Mouse (Mus musculus): Measurements from ENCODE around the gene Camsap3. TPM values are rescaled to one million over a fixed set of nuclear protein-coding genes. Genes with fewer than 3 reads are reported as not detected.
"Not testable (repeated sequence)": the region's sequence is repeated elsewhere in the genome, so short reads cannot be mapped to it uniquely, and the experiment has no call there.

The Camsap3 gene
- total RNA-seq (2022) = 1 to 10 TPM in 2 of 4 experiments, under 1 TPM in 2; 0.86 to 2.1 (median 1.0) TPM

DNA sequence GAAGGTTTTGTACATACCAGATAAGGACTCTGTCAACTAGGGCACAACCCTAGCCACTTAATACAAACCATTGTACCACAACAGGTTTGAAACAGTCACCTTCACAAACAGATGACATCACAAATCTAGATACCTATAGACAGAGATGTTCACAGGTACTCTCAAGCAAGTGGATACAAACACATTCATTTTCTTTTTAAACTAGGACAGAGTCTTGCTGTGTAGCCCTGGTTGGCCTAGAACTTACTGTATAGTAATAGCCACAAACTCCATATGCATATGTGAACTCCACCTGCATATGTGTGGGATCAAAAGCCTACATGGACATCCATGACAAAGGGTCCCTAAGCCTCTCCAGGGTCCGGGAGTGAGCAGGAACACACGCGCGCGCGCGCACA lies at the start of gene Camsap3:
Gene Camsap3 (plus strand): TSS at position 301 of the 398 bp plus-strand sequence.
- no peak for DNase-seq (ENCODE audit: low spot score)

DNA sequence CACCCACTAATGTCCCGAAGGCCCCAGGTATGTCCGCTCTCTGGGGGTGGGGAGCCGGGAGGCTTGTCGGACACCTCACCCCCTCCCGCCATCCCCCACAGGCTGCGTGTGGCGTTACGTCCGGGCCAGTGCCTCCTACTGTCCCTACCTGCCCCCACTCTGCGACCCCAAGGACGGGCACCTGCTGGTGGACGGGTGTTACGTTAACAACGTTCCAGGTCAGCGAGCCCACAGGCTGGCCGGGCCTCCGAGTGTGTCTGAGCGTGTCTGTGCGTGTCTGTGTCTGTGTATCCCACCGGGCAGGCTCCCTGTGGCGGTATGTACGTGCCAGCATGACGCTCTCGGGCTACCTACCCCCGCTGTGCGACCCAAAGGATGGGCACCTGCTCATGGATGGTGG lies 49.4 kb upstream of the Camsap3 start:
- DNase-seq (ENCODE audit: low spot score) = no peak

DNA sequence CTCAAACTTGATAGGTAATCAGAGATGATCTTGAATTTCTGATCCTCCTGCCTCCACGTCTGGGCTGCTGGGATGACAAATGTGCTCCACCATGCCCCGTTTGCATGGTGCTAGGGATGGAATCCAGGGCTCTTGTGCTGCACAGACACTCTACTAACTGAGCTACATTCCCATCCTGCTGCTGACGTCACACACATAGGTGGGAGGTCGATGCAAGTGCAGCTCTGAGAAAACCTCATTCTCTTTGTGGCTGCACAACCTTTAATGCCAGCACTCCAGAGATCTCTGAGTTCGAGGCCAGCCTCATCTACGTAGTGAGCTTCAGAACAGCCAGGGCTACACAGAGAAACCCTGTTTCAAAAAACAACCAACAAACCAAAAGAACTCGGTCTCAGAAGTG lies 47.9 kb upstream of the Camsap3 start:
- DNase-seq (ENCODE audit: low spot score) = no peak

DNA sequence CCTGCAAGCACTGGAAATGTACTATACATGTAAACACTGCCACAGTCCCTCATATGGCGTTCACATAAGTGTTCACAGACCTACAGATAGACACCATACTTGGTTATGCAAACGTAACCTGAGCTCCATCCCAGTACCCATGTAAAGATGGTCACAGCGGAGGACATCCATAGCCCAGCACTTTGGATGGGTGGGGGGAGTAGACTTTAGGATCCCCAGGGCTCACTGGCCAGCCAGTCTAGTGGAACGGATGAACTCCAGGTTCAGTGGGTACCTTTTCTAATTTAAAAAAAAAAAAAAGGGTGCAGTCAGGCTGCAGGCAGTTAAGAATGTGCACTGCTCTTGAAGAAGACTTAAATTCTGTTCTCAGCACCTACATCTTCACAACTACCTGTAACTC lies 47.0 kb upstream of the Camsap3 start:
- DNase-seq (ENCODE audit: low spot score) = no peak

DNA sequence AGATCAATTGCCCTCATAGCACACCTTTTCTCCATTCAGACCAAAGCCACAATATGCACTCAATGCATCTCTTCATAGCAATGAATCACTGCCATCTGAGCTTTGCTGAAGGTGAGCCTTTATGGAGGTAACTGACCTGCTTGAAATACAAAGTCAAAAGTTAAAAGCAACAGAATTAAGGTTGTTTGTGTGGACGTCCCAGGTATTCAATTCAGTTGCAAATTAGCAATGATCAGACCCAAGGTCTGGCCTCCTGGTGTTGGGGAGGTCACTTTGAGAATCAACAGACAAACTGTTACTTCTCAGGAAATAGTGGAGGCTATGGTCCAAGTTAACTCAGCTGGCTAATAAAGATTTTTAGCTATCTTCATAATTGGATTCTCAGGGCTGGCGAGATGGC lies 40.6 kb upstream of the Camsap3 start:
- no peak for DNase-seq (ENCODE audit: low spot score)

DNA sequence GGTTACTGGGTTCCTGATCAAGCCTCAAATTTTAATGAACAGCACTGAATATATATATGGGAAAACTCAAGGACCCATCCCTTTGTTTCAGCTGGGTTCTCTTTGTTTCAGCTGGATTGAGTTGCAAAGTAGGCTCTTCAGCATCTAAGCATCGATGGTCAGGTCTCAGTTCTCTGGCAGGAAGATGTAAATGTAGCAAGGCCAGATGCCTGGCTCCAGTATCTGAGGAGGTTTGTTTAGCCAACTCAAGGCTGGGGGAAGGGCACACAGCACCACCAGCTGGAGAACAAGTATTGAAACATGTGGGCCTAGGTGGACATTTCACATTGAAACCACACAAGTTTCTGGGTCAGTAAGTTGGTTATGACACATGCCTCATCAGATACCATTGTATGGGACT lies 34.9 kb upstream of the Camsap3 start:
- no peak for DNase-seq (ENCODE audit: low spot score)

DNA sequence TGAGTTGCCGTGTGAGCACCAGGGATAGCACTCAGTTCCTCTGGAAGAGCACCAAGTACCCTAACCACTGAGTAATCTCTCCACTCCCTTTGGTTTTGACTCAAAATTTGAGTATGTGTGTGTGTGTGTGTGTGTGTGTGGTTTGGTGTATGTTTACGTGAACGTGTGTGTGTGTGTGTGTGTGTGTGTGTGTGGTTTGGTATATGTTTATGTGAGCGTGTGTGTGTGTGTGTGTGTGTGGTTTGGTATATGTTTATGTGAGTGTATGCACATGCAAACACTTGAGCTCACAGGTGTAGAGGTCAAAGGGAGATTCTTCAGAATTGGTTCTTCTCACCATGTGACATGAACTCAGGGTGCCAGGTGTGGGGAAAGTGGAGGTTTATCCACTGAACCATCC lies 31.0 kb upstream of the Camsap3 start:
- DNase-seq (ENCODE audit: low spot score) = no peak

DNA sequence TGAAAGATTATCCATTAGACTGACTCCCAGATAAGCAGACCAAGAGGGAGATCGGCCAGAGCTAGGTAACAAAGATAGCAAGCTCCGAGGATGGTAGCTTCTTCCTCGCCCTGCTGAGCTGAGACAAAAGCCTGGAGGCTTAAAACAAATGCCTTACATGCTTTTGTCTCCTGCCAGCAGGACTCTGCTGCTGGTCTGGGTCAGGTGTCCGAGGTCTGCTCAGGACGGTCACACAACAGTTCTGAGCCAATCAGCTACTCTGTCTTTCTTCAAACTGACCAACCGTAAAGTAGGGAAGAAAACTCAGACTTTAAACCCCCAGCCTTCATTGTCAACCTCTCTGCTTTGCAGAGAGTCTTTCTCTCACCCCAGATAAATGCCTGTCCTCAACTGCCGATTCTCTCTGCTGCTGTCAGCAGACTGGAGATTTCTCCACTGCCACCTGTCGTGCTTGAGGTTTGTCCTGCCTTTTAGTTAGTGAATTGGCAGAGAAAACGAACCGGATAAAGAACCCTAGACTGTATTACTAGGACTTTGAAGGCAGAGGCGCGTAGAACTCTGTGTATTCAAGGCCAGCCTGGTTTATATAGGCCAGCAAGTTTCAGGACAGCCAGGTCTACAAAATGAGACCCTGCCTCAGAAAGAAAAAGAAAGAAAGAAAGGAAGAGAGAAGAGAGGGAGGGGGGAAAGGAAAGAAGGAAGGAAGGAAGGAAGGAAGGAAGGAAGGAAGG lies 19.3 kb upstream of the Camsap3 start, which contains the start of gene C330021F23Rik:
Gene C330021F23Rik (plus strand): TSS at position 350 of the 731 bp plus-strand sequence.
- DNase-seq (ENCODE audit: low spot score) = peak; percentile 3

DNA sequence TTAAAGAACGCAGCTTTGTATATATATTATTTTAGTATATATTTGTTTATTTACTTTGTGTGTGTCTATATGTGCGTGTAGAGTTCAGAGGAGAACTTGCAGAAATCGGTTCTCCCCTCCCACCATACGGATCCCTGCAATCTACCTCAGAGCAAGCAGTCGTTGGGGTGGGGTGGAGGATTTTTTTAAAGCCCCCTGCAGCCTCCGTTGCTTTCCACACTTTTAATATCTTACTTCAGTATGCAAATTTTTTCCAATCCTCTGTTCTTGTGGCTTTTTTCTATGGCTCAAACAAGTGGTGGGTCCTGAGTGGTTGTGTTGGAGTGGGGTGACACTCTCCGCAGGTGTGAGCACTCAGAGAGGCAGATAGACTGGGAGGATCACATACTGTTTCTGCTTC lies 18.7 kb upstream of the Camsap3 start:
- no peak for DNase-seq (ENCODE audit: low spot score)

DNA sequence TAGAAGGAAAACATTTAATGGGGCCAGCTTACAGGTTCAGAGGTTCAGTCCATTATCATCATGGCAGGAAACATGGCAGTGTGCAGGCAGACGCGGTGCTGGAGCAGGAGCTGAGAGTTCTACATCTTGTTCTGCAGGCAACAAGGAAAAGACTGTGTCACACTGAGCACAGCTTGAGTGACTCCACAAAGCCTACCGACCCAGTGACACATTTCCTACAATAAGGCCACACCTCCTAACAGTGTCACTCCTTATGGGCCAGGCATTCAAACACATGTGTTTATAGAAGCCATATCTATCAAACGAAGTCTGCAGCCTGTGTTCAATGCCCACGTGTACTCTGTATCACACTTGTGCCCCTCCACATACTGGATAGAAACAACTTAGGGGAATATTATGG lies 17.3 kb upstream of the Camsap3 start:
- DNase-seq (ENCODE audit: low spot score) = no peak

DNA sequence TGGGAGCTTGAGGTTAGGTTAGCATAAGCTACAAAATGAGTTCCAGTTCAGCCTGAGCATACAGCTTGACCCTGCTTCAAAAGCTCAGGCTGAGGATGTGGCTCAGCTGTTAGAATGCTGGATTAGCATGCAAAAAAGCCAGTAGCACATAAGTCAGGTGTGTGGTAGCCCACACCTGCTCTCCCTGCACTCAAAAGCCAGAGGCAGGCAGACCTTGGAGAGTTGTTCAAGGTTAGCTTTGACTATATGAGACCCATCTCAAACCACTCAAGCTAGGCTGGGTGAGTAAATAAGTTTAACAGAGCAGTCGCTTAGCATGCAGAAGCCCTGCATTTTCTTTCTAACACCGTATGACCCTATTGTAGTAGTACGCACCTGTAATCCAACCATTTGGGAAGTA lies 12.5 kb upstream of the Camsap3 start:
- no peak for DNase-seq (ENCODE audit: low spot score)

DNA sequence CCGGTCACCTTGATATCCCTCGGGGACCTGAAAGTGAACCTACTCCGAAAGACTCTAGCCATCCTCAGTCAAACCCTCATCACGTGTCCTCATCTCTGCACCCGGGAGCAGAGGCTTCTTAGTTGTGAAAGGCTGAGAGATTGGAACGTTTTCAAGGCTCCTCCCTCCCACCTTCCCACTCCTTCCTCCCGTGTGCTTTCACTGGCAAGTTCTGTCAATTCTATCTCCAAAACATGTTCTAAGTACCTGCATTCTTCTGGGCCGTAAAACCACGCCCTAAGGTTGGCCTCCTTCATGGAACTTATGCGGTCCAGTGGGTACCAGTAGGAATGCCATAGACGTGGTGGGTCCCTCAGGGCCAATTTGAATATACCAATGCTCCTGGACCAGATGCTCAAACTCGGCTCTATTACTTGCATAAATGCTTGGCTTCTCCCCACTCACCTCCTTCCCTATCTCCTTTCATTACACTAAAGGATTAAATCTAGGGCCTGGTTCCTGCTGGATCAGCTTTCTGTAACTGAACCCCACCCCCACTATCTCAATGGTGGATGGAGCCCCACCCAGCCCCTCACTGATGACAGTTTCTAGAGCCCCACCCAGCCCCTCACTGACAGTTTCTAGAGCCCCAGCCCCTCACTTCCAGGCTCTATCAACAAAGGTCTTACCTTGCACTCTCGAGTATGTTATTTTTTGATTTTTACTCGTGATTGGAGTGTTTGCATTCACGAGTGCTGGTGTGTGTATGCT lies 10.7 kb upstream of the Camsap3 start:
- DNase-seq (ENCODE audit: low spot score) = no peak

DNA sequence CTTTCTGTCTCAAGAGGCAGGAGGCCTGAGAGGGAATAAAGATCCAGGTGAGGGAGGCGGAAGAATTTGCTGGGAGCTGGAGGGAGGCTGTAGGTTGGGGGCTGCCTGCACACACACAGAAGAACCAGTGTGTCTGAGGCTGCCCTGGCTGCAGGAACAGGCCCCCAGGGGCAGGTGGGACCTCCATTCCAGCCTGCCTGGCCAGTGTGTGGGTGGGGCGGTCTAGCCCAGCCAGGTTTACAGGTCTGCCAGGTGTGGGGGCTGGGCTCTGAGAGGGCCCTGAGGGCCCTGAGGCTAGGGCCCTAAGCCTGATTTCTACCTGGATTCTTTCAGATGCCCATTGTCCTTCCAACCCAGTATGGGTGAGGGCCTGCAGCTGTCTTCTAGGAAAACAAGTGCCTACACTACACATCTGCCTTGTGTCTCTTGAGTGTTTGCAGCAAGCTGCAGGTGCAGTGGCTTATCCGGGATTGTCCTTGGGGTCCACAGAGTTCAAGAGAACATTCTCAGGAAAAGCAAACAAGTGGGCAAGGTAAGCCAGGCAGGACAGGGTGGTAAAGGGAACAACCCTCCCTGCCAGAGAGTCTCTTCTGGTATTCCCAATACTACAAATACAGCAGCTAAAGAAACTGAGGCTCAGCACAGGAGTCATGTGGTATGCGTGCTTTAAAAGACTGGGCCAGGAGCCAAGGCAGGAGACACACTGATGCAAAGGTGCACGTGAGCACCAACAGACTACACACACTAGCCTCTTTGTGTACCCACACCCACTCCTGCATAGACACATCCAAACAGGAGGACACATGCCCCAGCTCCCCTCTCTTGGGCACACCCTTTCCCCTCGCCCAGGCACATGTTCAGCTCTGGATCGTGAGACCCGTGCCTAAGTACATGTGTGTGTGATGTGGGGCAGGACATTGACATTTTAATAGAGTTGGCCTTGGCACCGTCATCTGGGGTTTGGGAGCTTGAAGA lies 7.4 kb upstream of the Camsap3 start:
- no peak for DNase-seq (ENCODE audit: low spot score)

DNA sequence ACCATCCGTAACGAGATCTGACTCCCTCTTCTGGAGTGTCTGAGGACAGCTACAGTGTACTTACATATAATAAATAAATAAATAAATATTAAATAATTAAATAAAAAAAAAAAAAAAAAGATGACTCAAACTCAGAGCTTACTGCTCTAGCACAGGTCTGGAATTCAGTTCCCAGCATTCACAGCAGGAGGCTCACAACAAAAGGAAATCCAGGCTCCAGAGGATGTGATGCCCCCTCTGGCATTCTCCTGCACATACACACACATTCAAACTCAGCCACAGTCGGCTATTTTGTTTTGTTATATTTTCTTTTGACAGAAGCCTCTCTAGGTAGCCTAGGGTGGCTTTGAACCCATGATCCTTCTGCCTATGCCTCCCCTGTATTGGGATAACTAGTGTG lies 5.1 kb upstream of the Camsap3 start:
- not testable (repeated sequence) for DNase-seq (ENCODE audit: low spot score)

DNA sequence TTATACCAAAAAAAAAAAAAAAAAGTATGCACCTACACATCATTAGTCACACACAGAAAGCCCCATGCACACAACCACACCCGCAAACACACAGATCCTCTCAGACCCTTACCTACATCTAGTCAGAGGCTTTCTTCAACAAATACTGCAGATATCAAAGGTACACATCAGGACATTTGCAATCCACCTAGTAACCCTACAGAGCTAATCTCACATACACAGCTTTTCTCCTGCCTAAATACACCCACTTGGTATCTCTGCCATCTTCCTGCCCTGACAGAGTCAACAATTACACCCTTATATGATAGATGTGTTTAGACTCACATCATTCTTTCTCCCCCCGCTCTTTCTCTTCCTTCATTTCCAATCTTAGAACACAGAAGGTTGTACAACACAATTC lies 641 bp upstream of the Camsap3 start:
- no peak for DNase-seq (ENCODE audit: low spot score)

DNA sequence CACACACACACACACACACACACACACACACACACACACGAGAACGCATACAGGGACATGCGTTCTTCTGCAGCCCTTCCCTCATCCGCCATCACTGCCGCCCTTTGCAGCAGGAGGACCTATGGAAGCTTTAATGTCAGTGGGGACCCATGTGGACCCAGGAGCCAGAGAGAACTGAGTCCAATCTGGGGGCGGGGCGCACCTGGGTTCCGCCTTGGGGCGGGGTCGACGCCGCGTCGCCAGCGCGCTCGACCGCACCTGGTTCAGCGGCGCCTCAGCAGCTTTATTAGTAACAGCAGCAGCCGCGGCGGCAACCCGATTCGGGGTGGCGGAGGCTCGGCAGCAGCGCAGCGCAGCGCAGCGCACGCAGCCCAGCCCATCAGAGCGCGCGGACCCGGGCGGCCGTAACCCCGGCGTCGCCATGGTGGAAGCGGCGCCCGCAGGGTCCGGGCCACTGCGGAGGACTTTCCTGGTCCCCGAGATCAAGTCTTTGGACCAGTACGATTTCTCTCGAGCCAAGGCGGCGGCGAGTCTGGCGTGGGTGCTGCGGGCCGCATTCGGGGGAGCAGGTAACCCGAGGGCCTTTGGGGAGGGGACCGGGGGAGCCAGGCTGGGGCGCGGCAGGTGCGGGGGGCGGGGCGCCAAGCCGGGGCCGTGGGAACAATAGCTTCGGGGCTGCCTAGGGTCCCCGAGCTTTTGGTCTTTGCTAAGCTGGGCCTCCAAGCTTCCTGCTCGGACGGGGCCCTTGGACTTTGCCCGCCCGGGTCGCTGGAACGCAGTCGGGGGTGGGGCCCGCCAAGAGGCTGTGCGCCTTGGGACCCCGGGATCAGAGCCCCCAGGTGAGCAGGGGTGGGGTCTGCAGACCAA lies 531 bp downstream of the Camsap3 start:
- DNase-seq (ENCODE audit: low spot score) = no peak

DNA sequence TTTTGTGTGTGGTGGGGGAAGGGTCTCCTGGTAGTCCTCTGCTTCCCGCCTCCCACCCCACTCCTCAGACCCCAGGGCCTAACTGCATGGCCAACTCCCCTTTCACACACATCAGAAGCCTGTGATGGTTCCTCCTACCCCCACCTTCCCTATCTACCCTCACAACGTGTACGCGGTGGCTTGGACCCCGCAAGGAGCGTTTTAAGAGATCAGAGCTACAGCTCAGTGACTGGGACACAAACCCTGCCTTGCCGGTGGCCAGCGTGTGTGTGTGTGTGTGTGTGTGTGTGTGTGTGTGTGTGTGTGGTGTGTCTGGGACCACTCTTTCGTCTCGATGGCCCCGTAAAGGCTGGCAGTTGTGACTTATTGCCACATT lies 1.2 kb downstream of the Camsap3 start:
- no peak for DNase-seq (ENCODE audit: low spot score)

DNA sequence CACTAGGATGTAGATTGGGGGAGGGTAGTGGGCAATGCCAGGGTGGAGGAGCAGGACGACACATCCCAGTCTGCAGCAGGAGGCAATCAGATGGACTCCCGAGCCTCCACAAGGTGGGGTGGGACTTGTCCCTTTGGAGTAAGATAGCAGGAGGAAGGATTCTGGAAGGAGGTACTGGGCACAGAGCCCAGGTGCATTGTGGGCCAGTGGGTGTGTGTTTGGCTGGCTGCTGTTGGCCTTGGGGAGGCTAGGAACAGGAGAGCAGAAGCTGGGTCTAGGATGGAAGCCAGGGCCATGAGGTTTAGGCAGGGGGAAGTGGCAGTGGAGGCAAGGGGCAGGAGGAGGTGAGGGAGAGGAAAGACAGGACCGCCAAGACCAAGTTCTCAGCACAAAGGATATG lies 6.4 kb downstream of the Camsap3 start:
- DNase-seq (ENCODE audit: low spot score) = no peak

DNA sequence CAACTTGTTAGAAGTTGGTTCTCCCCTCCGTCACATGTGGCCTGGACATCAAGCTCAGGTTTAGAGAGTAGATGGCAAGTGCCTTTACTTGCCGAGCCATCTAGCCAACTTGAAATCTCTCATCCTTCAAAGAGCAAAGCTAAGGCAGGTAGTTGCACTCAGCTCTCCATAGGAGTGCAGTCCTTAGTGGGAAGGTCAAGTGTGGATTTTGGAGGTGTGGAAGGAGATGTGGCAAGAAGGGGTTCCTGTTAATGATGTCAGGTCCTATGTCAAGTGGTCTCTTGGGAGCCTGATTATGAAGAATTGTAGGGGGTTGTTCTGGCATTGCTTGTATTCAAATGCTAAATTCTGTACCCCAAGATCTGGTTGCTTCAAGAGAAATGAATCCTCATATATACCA lies 7.4 kb downstream of the Camsap3 start:
- DNase-seq (ENCODE audit: low spot score) = no peak

DNA sequence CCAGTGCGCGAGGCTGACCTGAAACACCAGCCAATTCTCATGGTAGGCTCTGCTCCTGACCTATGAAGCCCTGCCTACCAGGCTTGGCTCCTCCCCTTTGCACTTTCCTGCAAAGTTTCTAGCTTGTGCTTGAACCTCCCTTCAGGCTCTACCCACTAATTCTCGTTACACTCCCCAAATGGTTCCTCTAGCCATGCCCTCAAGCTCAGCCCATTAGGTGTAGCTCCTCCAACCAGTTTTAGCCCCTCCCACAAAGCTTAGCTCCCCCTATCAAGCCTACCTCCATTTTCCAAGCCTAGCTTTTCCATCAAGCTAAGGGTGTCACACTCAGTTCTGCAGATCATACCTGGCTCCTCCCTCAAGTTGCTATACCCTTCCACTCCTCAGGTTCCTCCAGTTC lies 11.0 kb downstream of the Camsap3 start:
- DNase-seq (ENCODE audit: low spot score) = no peak

DNA sequence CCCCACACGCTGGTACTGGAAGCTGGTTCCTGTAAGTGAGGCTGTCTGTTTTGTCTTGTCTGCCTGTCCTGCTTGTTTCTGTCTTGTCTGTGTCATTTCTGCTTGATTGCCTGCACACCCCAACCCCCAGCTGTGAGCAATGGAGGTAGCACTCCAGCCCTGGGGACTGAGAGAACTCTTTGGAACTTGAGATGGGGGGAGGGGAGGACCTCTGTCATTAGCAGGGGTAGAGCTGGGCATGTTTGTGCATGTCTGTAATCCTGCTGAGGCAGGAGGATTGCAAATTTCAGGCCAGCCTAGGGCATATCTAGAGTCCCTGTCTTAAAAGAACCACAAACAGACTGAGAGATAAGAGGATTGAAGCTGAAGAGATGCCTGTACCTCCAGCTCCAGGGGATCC lies 12.1 kb downstream of the Camsap3 start:
- no peak for DNase-seq (ENCODE audit: low spot score)

Measured in heart, adult 8-10 months (tissue).